10 mouse cellular contexts compared by ENCODE assay signal in the genomic region with DNA sequence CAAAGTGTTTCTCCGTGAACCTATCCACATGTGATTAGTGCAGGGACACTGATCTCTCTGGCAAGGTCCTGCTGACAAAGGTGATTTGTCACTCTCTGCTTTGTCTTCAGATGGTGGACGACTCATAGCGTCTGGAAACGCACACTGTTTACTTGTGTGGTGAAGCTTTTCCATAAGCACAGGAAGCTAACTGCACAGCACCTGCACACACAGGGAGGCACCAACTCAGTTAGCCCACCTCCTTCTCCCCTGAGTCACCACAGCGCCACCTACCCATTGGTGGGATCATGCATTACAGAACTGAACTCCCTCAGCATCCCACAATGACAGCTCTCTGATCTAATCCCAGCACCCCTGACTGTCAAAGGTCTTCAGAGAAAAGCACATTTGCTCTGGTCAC.
A peak's percentile ranks its signal among the peaks of the same experiment; 100 is the strongest.
DNase-seq lines count a peak whose midpoint lies in the region; ATAC-seq and TF ChIP-seq lines count a peak whose summit lies in the region.
"Had no signal": no experiment of that assay in that cellular context is flagged by ENCODE, and none has a peak within 500 bp of the region (broad histone marks: within the 10 kb centered on the region; RNA-seq: fewer than 3 reads in every experiment).

No protein-coding gene starts in this region.

- DNase-seq in heart, postnatal 0 days (ENCODE audit: low spot score): no peak
- no peak for DNase-seq in heart, postnatal 10 days
- DNase-seq in 3134 (ENCODE audit: extremely low read depth, insufficient read length, low spot score): peak; percentile 66
- no peak for DNase-seq in frontal cortex, postnatal 25 days (ENCODE audit: low spot score in 2 of 2)
- DNase-seq: layer of hippocampus, postnatal 36 days had no signal

- H3K36me3 ChIP-seq in heart, postnatal 0 days (replicated peaks; ENCODE audit: control insufficient read depth, insufficient read depth, low read length): no peaks in the 10 kb centered on the region
- no peaks in the 10 kb centered on the region for H3K36me3 ChIP-seq in E14TG2a.4 (ENCODE audit: insufficient read depth, low read length)
- no peaks in the 10 kb centered on the region for H3K36me3 ChIP-seq in forebrain, embryonic 15.5 days
- H3K36me3 ChIP-seq in kidney, embryonic 16.5 days (ENCODE audit: insufficient read depth, low read length): no peaks in the 10 kb centered on the region
- H3K36me3 ChIP-seq: midbrain, embryonic 12.5 days had no signal

- intact Hi-C loops in heart, postnatal 10 days (cut with DNase I): no loop called here

- peak overlapping the region; percentile 77 for H3K27ac ChIP-seq in heart, postnatal 0 days (ENCODE audit: low read depth)
- H3K27ac ChIP-seq in forebrain, embryonic 15.5 days (replicated peaks): no peak overlapping the region
- no peak overlapping the region for H3K27ac ChIP-seq in kidney, embryonic 16.5 days (ENCODE audit: low read length)
- H3K27ac ChIP-seq: midbrain, embryonic 12.5 days had no signal

- H3K4me1 ChIP-seq in heart, postnatal 0 days (ENCODE audit: control insufficient read depth, insufficient read depth): peaks cover 39% of the 10 kb centered on the region
- peaks cover 13% of the 10 kb centered on the region for H3K4me1 ChIP-seq in E14TG2a.4 (replicated peaks; ENCODE audit: low read depth, low read length)
- peaks cover 28% of the 10 kb centered on the region for H3K4me1 ChIP-seq in forebrain, embryonic 15.5 days
- H3K4me1 ChIP-seq in kidney, embryonic 16.5 days (ENCODE audit: insufficient read depth, low read length): no peaks in the 10 kb centered on the region

- no peaks in the 10 kb centered on the region for H3K27me3 ChIP-seq in heart, postnatal 0 days (ENCODE audit: control insufficient read depth, insufficient read depth, low read length)
- H3K27me3 ChIP-seq in E14TG2a.4 (ENCODE audit: insufficient read depth, low read length): no peaks in the 10 kb centered on the region; the same call in 1 of the 2 replicates
- H3K27me3 ChIP-seq in forebrain, embryonic 15.5 days: no peaks in the 10 kb centered on the region
- H3K27me3 ChIP-seq in kidney, embryonic 16.5 days (ENCODE audit: insufficient read depth, low read length): no peaks in the 10 kb centered on the region

- peak; percentile 41 for TF ChIP-seq CTCF in heart, postnatal 0 days (IDR thresholded peaks at IDR 0.05; ENCODE audit: low read depth)
- TF ChIP-seq CTCF in E14TG2a.4 (conservative IDR thresholded peaks at IDR 0.05; ENCODE audit: low read length): peak; percentile 22

- TF ChIP-seq EP300 in heart, postnatal 0 days (IDR thresholded peaks at IDR 0.05; ENCODE audit: low read depth): no peak

- H3K4me2 ChIP-seq in heart, postnatal 0 days (ENCODE audit: low read depth, low read length): peak overlapping the region; percentile 38; the same call in 1 of the 2 replicates
- H3K4me2 ChIP-seq in forebrain, embryonic 15.5 days (replicated peaks): no peak overlapping the region
- H3K4me2 ChIP-seq in kidney, embryonic 16.5 days (replicated peaks; ENCODE audit: low read depth, low read length): no peak overlapping the region
- H3K4me2 ChIP-seq: midbrain, embryonic 12.5 days had no signal

- WGBS in heart, postnatal 0 days: 56% methylated on average over 5 of the region's 5 CpGs
- 67% methylated on average over 5 of the region's 5 CpGs for WGBS in forebrain, embryonic 15.5 days
- WGBS in kidney, embryonic 16.5 days: 34% methylated on average over 5 of the region's 5 CpGs

- no peak overlapping the region for H3K4me3 ChIP-seq in heart, postnatal 0 days (ENCODE audit: low read depth, low read length)
- no peak overlapping the region for H3K4me3 ChIP-seq in E14TG2a.4 (replicated peaks; ENCODE audit: low read length)
- no peak overlapping the region for H3K4me3 ChIP-seq in forebrain, embryonic 15.5 days
- no peak overlapping the region for H3K4me3 ChIP-seq in kidney, embryonic 16.5 days (ENCODE audit: low read length)
- H3K4me3 ChIP-seq: midbrain, embryonic 12.5 days had no signal

- H3K9ac ChIP-seq in heart, postnatal 0 days (replicated peaks; ENCODE audit: low read depth, low read length): no peak overlapping the region
- H3K9ac ChIP-seq in forebrain, embryonic 15.5 days (replicated peaks): no peak overlapping the region
- H3K9ac ChIP-seq in kidney, embryonic 16.5 days (replicated peaks; ENCODE audit: low read length): no peak overlapping the region
- H3K9ac ChIP-seq: midbrain, embryonic 12.5 days had no signal

- ATAC-seq in heart, postnatal 0 days (ENCODE audit: insufficient read depth, low read depth): no peak
- peak; percentile 12 to 43; a peak in 2 of 4 replicates for ATAC-seq in hematopoietic stem cell, adult 5-6 weeks (replicated peaks in 1 of 2; ENCODE audit: insufficient read depth in 1 of 2, low FRiP score in 2 of 2, low TSS enrichment in 1 of 2, low read depth in 1 of 2, poor library complexity in 2 of 2, severe bottlenecking in 2 of 2)
- ATAC-seq in forebrain, embryonic 15.5 days (replicated peaks): no peak
- no peak for ATAC-seq in kidney, embryonic 16.5 days (ENCODE audit: low FRiP score, low TSS enrichment)

- no peaks in the 10 kb centered on the region for H3K9me3 ChIP-seq in heart, postnatal 0 days (replicated peaks; ENCODE audit: control insufficient read depth, low read length)
- no peaks in the 10 kb centered on the region for H3K9me3 ChIP-seq in E14TG2a.4 (ENCODE audit: low read length)
- no peaks in the 10 kb centered on the region for H3K9me3 ChIP-seq in forebrain, embryonic 15.5 days
- H3K9me3 ChIP-seq in kidney, embryonic 16.5 days (ENCODE audit: low read length): no peaks in the 10 kb centered on the region
- H3K9me3 ChIP-seq: midbrain, embryonic 12.5 days had no signal

Comparison
In these comparisons a context has a peak if more than half of its experiments do, and no peak if none do; other contexts are left out.
1. ATAC-seq: peak in hematopoietic stem cell, adult 5-6 weeks (2 of 2); none in heart, postnatal 0 days (single experiment), forebrain, embryonic 15.5 days (single experiment) and kidney, embryonic 16.5 days (single experiment).